Mouse (Mus musculus) forebrain, embryonic 10.5 days (tissue): ENCODE data around the gene Tango2. TPM values are rescaled to one million over a fixed set of nuclear protein-coding genes. Genes with fewer than 3 reads are reported as not detected.

Experiments used
- DNase-seq: peaks from one replicate; pipeline ENCODE4 v3.0.0-alpha.2; 2017; ENCODE audit warnings: low spot score; ENCODE audit errors: extremely low spot score
- H3K27ac ChIP-seq: fragments of 300-500 bp; sonication (generic); 2 replicates; pipeline ENCODE4 v1.5.1; 2016; ENCODE audit warnings: mild to moderate bottlenecking
- H3K27me3 ChIP-seq: fragments of 300-500 bp; sonication (generic); 2 replicates; pipeline ENCODE4 v1.6.1; 2016; ENCODE audit warnings: mild to moderate bottlenecking; ENCODE audit not compliant: poor library complexity, severe bottlenecking
- H3K36me3 ChIP-seq: fragments of 300-500 bp; sonication (generic); replicated peaks from 2 replicates; pipeline ENCODE4 v1.6.1; 2016; ENCODE audit warnings: mild to moderate bottlenecking, moderate library complexity
- H3K4me1 ChIP-seq: fragments of 300-500 bp; sonication (generic); 2 replicates; pipeline ENCODE4 v1.6.1; 2016
- H3K4me3 ChIP-seq: fragments of 300-500 bp; sonication (generic); 2 replicates; pipeline ENCODE4 v1.5.1; 2016; ENCODE audit warnings: mild to moderate bottlenecking, moderate library complexity
- H3K9me3 ChIP-seq: fragments of 300-500 bp; sonication (generic); 2 replicates; pipeline ENCODE4 v1.6.1; 2016; ENCODE audit warnings: mild to moderate bottlenecking, moderate library complexity
- WGBS: fragments of 180-500 bp; shearing (Covaris S2); methylation state at CpG from one replicate; pipeline ENCODE4 v1.1.7; 2016; 5-methylcytosine and 5-hydroxymethylcytosine counted together
- polyA plus RNA-seq: library from polyadenylated mRNA; unstranded; fragments of >200 nt; fragmentation: Nextera tagmentation; extraction: Ambion mirVana; gene quantifications from 2 replicates; pipeline ENCODE4 v1.2.1, GENCODE M21; 2016

Tango2 gene
- polyA plus RNA-seq, 1 experiment from 2014 or later = 35.7 TPM

DNA sequence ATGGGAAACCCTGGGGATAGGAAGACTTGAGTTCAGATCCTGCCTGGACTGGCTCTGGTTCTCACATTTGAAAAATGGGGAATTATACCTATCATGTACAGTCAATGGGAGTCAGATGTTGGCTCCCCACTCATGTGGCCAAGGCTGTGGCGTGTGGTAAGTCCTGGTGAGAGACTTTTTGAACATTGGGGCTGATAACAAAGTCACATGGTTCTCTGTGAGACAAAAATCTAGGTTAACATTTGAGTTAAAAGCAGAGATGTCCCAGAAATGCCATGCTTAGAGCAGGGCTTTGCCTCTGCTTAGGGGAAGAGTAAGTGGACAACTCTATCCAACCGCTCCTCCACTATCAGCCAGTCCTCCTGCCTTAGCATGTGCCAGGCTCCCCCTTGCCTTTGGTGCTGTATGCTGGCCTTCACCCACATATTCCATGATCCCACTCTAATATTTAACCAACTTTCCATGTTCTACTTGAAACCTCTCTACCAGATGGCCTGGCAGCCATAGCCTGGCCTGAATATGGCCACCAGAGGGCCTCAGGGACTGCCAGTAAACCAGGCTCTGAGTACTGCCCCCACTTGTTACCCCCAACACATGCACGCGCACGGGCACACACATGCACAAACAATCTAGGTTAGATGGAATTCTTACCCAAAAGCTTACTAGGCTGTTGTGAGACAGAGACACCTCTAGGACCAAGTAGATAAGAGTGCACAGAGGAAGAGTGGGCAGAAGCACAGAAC lies 3.6 kb upstream of the Tango2 start:
- Histone ChIP-seq H3K36me3 (peaks cover 9% of the 10 kb centered on the region; the same call in 1 of the 2 replicates), H3K27me3 (peaks cover 45% of the 10 kb centered on the region), H3K4me3 (no peak overlapping the region), H3K9me3 (no peaks in the 10 kb centered on the region), H3K4me1 (peaks cover 47% of the 10 kb centered on the region), H3K27ac (no peak overlapping the region)
- WGBS = 72% methylated on average over 5 of the region's 5 CpGs
- DNase-seq = peak; percentile 35

DNA sequence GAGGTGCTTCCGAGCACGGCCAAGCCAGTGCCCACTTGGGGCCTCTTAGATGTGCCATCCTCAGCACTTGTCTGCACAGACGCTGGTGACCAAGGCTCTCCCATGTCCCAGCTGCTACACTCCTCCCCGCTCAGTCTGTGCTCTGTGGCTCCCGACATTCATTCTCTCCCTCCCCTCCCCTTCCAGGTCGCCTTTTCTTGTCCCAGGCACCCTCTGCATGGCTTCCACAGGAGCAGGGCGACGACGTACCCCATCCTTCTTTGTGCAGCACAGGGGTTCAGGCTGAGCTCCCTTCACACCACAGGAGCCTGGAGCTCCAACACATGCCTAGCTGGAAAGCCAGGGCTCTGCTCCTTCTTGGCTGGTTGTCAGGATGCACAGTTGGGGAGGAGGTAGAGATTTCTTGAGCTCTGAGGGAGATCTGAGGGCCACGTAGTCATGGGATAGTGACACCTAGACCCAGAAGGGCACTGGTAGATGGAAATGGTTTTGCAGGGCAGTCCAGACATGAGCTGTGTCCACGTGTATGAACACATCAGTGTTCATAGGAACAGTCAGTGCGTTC lies 1.9 kb upstream of the Tango2 start:
- peaks cover 7% of the 10 kb centered on the region; the same call in 1 of the 2 replicates for H3K36me3 ChIP-seq
- no peak overlapping the region; the same call in 1 of the 2 replicates for H3K4me3 ChIP-seq
- DNase-seq = no peak
- WGBS = 77% methylated on average over 12 of the region's 12 CpGs
- peaks cover 57% of the 10 kb centered on the region for H3K4me1 ChIP-seq
- no peak overlapping the region for H3K27ac ChIP-seq
- no peaks in the 10 kb centered on the region for H3K9me3 ChIP-seq
- peaks cover 49% of the 10 kb centered on the region for H3K27me3 ChIP-seq

DNA sequence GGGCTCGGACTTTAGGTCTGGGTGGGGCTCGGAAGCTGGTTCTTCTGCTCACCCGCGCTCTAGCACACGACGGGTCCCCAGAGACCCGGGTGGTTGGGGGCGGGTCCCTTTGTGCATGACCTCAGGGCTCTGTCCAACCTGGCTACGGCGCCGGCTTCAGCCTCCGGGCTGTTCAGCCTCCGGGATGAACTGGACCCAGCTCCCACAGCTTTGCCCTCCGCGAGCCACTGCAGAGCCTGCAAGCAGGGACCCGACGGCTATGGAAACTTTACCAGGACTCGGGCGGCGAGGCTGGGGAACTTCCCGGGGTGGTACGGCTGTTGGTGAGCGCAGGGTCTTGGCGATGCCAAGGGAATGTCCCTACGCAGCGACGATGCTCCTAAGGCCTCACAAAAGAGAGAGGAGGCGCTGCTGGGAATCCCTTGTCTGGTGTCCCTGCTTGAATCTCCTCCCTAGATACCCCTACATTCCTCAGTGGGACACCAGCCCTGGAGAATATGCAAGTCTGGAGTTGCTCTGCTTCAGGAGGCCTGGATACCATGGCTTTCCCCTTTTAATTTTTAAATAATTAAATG lies 785 bp upstream of the Tango2 start:
- WGBS = under 1% methylated on average over 28 of the region's 28 CpGs
- no peaks in the 10 kb centered on the region for H3K9me3 ChIP-seq
- peak overlapping the region; percentile 94 for H3K4me3 ChIP-seq
- peaks cover 7% of the 10 kb centered on the region; the same call in 1 of the 2 replicates for H3K36me3 ChIP-seq
- peak; percentile 54 for DNase-seq
- peak overlapping the region; percentile 90 for H3K27ac ChIP-seq
- peaks cover 49% of the 10 kb centered on the region for H3K27me3 ChIP-seq
- peaks cover 66% of the 10 kb centered on the region for H3K4me1 ChIP-seq

DNA sequence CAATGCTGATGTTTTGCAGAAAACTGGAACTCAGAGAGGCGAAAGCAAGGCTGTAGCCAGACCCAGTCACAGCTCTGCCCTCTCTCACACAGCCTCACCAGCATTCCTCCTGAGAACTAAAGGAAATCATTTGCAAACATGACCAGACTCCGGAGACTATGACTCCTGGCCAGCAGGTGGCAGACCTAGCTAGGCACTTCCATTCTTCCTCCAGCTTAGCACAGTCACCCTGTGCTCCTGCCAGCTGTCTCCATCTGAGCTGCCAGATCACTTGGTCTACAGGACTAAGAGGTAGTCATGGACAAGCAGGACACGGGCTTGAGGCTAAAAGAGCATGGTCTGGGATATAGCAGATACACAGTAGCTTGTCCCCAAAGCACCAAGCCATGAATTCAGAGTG lies 2.7 kb downstream of the Tango2 start:
- H3K9me3 ChIP-seq = no peaks in the 10 kb centered on the region
- peak; percentile 86 for DNase-seq
- peaks cover 67% of the 10 kb centered on the region for H3K4me1 ChIP-seq
- no peak overlapping the region for H3K4me3 ChIP-seq
- WGBS = 13% methylated on average over 3 of the region's 3 CpGs
- peaks cover 39% of the 10 kb centered on the region for H3K27me3 ChIP-seq
- H3K36me3 ChIP-seq = 0 out of 2 replicates have a peak, but pooled peaks cover 2% of the 10 kb centered on the region
- H3K27ac ChIP-seq = no peak overlapping the region

DNA sequence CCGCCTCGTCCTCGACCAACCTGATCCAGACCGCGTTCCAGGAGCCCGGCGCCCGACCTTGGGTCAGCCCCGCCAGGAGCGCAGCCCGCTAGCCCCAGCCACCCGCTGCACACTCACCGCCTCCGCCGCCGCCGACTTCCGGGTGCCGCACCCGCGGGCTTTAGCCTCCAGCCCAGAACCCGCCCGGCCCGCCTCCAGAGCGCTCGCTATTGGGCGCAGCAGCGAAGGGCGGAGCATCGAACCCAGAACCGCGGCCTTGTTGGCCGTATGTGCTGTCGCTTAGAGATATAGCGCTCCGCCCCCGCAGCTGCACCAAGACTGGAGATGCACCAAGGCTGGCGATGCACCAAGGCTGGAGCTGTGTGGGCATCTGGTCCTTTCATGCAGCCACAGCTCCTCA lies 4.1 kb downstream of the Tango2 start:
- peak overlapping the region; percentile 83 for H3K27ac ChIP-seq

GRCm38 (mm10) chr16:18342650-18343570 lies 5.0 kb downstream of the Tango2 start:
- Histone ChIP-seq H3K4me1 (peaks cover 53% of the 10 kb centered on the region), H3K36me3 (peaks cover 6% of the 10 kb centered on the region), H3K9me3 (no peaks in the 10 kb centered on the region), H3K4me3 (peak overlapping the region; percentile 70), H3K27me3 (peaks cover 16% of the 10 kb centered on the region), H3K27ac (peak overlapping the region; percentile 83)
- 52% methylated on average over 9 of the region's 9 CpGs for WGBS
- no peak for DNase-seq

More for the DNA sequence above, 4.1 kb downstream of the Tango2 start:
- WGBS = under 1% methylated on average over 38 of the region's 38 CpGs
- Histone ChIP-seq H3K36me3 (no peaks in the 10 kb centered on the region), H3K9me3 (no peaks in the 10 kb centered on the region), H3K4me3 (peak overlapping the region; percentile 70), H3K4me1 (peaks cover 62% of the 10 kb centered on the region), H3K27me3 (peaks cover 25% of the 10 kb centered on the region)
- DNase-seq = peak; percentile 94

DNA sequence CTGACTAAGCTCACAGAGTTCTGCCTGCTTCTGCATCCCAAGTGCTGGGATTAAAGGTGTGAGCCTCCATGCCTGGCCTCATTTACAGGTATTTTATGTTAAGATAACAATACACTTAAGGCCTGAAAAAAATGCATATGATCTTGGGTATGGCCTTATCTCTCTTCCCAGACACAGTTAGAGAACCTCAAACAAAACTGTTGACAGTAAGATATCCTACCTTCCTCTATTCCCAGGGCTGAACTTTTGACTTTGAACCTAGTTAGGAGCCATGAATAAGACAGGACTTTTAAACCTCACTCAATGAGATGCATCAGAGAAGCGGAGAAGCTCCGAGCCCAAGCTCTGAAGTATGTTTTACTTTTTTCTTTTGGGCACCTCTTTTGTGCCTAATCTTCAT lies 5.8 kb downstream of the Tango2 start:
- Histone ChIP-seq H3K4me3 (no peak overlapping the region), H3K27ac (no peak overlapping the region), H3K27me3 (peaks cover 10% of the 10 kb centered on the region), H3K4me1 (peaks cover 45% of the 10 kb centered on the region), H3K36me3 (peaks cover 8% of the 10 kb centered on the region), H3K9me3 (no peaks in the 10 kb centered on the region)
- 88% methylated on average over 2 of the region's 2 CpGs for WGBS
- no peak for DNase-seq

- Histone ChIP-seq H3K27me3 (peaks cover 5% of the 10 kb centered on the region), H3K4me1 (peaks cover 42% of the 10 kb centered on the region), H3K4me3 (no peak overlapping the region), H3K9me3 (no peaks in the 10 kb centered on the region), H3K27ac (no peak overlapping the region), H3K36me3 (peaks cover 8% of the 10 kb centered on the region)
- 90% methylated on average over 8 of the region's 8 CpGs for WGBS
- DNase-seq = no peak
Observed at GRCm38 (mm10) chr16:18341605-18342004, 6.3 kb downstream of the Tango2 start.

DNA sequence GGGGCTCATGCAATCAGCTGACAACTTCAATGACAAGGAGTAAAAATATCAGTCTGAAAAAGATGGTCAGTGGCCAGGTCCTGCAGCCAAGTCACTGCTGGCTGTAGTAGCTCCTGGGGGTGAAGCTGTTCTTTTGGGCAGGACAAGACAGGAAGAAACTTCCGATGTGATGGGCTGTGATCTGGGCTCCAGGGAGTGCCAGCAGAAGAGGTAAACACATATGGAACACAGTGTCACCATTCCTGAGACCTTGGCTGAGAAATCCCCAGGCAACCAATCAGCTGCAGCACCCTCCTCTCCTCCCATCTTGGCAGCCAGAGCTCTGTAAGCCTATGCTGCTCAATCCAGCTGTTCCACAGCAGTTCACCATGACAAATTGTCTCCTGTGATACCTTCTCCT lies 8.0 kb downstream of the Tango2 start:
- Histone ChIP-seq H3K9me3 (no peaks in the 10 kb centered on the region), H3K27me3 (no peaks in the 10 kb centered on the region), H3K27ac (no peak overlapping the region), H3K4me1 (peaks cover 32% of the 10 kb centered on the region), H3K4me3 (no peak overlapping the region), H3K36me3 (peaks cover 8% of the 10 kb centered on the region)
- WGBS = 76% methylated on average over 1 of the region's 1 CpGs
- DNase-seq = no peak

DNA sequence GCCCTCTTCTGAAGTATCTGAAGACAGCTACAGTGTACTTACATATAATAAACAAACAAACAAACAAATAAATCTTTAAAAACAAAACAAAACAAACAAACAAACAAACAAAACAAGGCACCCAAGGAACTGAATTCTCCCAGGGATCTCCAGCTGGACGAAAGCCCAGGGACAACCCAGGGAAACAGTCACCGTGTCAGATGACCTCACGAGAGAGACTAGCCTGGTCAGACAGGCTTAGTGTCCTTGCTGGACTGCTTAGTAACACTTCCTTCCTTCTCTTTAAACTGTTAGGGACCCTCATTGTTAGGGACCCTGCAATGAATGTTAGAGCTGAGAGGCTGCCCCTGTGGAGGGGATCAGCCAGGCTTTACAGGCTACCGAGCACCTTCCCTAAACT lies 10.6 kb downstream of the Tango2 start:
- no peak overlapping the region for H3K27ac ChIP-seq
- no peak for DNase-seq
- 89% methylated on average over 4 of the region's 4 CpGs for WGBS

GRCm38 (mm10) chr16:18335981-18336380 lies 11.9 kb downstream of the Tango2 start:
- H3K4me1 ChIP-seq = peaks cover 8% of the 10 kb centered on the region
- no peak overlapping the region for H3K4me3 ChIP-seq
- no peaks in the 10 kb centered on the region for H3K27me3 ChIP-seq
- peaks cover 10% of the 10 kb centered on the region for H3K36me3 ChIP-seq
- WGBS = 93% methylated on average over 3 of the region's 3 CpGs
- DNase-seq = no peak
- no peak overlapping the region for H3K27ac ChIP-seq
- H3K9me3 ChIP-seq = no peaks in the 10 kb centered on the region

More for the DNA sequence above, 10.6 kb downstream of the Tango2 start:
- H3K4me3 ChIP-seq = no peak overlapping the region
- no peaks in the 10 kb centered on the region for H3K27me3 ChIP-seq
- H3K36me3 ChIP-seq = peaks cover 8% of the 10 kb centered on the region
- H3K4me1 ChIP-seq = peaks cover 9% of the 10 kb centered on the region
- H3K9me3 ChIP-seq = no peaks in the 10 kb centered on the region

DNA sequence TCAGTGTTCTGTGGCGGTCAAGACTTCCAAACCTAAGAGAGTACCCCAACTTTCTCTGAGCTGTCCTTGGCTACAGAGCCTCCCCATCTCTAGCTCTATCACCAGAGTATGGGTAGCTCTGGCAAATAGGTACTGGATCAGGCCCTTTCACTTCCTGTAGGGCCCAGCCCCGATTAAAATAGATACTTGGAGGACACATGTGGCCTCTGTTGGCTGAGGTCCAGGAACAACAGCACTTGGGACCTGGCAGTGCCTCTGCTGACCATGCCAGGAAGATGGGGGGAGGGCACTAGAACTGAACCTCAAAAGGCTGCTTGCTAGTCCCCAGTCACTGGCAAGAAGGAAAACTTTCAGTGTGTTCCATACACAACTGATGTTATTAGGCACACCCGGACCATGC lies 13.9 kb downstream of the Tango2 start:
- no peaks in the 10 kb centered on the region for H3K27me3 ChIP-seq
- WGBS = 89% methylated on average over 3 of the region's 3 CpGs
- peaks cover 10% of the 10 kb centered on the region for H3K36me3 ChIP-seq
- no peak overlapping the region for H3K27ac ChIP-seq
- no peaks in the 10 kb centered on the region for H3K4me1 ChIP-seq
- no peak for DNase-seq
- no peaks in the 10 kb centered on the region for H3K9me3 ChIP-seq
- H3K4me3 ChIP-seq = no peak overlapping the region
